Mouse (Mus musculus) ovary, adult 18-20 months (tissue): ENCODE data around the gene Myo3b.

ENCODE experiments used
- DNase-seq: peaks from one replicate; pipeline ENCODE4 v3.0.0; 2022; ENCODE audit warnings: low spot score, mixed read lengths

The Myo3b gene

DNA sequence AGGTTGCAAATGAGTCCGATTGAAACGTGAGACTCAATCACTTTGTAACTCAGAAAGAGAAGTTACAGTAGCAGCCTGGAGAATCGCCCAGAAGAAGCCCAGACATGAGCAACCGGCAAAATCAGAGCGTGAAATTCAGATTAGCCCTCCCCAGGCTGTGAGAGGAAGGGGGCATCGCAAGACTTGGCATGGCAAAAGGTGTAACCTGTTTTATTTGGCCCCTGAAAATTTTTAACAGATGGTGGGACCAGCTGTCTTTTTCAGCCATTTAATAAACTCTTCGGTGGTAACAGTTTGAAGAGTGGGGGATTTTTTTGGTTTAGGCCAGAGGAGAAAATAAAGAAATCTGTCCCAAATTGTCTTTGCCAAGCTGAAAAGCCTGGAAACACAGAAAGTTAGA is 405.2 kb downstream of the Myo3b start:
- DNase-seq: no peak

DNA sequence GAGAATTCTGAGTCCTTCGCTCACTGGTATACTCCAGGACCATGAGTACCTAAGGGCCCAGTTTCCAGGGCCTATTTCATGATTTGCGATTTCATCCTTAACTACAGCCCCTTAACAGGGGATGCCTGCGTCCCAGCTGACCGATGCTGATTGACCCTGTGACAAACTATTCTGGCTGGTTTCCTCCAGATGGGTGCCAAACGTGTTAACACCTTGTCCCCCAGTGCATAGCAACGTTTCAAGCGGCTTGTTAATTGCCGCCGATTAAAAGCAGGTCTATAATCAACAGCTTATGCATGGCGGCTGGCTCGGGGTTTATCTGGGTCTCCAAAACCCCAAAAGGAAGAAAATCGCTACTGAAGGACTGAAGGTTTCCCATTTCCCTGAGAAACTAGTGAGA is 417.3 kb downstream of the Myo3b start:
- no peak for DNase-seq

GRCm38 (mm10) chr2:70463606-70464005 is 424.7 kb downstream of the Myo3b start:
- no peak for DNase-seq

DNA sequence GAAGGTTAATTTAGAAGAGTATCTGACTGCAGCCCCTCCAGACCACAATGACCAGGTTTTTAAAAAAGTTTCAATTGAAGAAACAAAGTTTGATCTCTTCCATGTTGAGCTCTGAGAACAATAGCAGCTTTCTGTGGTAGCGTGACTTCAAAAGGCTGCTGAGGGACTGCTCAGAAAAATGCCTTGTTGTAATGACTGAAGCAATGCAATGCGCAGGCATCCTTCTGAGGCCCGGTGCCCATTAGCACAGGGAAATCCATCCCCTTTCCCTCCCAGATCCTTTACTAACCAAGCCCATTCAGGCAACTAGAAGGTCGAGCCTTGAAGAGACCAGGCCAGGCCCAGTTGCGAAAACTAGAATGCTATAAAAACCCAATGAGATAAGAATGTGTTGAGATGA is 432.2 kb downstream of the Myo3b start:
- no peak for DNase-seq

GRCm38 (mm10) chr2:70471861-70472620 is 433.1 kb downstream of the Myo3b start:
- DNase-seq: peak; percentile 9
